Mouse (Mus musculus): Measurements from ENCODE around the gene Olfr1383. TPM values are rescaled to one million over a fixed set of nuclear protein-coding genes. Genes with fewer than 3 reads are reported as not detected.
"Not testable (repeated sequence)": the region's sequence is repeated elsewhere in the genome, so short reads cannot be mapped to it uniquely, and the experiment has no call there.

Gene Olfr1383
- polyA plus RNA-seq (2016; fragmentation: Nextera tagmentation; extraction: Ambion mirVana): not detected in 2 replicates

GRCm38 (mm10) chr11:49519348-49519747 lies at the start of gene Olfr1383:
Gene Olfr1383, plus strand, starts transcription at chr11:49519648.
- DNase-seq (ENCODE audit: low spot score): no peak
- no peaks in the 10 kb centered on the region for H3K4me1 ChIP-seq
- H3K36me3 ChIP-seq: no peaks in the 10 kb centered on the region
- H3K9me3 ChIP-seq: no peaks in the 10 kb centered on the region
- no peaks in the 10 kb centered on the region for H3K27me3 ChIP-seq (ENCODE audit: insufficient read depth, poor library complexity, severe bottlenecking)
- no peak within 1 kb of the TSS for H3K27ac ChIP-seq
- no peak within 1 kb of the TSS for H3K4me3 ChIP-seq

DNA sequence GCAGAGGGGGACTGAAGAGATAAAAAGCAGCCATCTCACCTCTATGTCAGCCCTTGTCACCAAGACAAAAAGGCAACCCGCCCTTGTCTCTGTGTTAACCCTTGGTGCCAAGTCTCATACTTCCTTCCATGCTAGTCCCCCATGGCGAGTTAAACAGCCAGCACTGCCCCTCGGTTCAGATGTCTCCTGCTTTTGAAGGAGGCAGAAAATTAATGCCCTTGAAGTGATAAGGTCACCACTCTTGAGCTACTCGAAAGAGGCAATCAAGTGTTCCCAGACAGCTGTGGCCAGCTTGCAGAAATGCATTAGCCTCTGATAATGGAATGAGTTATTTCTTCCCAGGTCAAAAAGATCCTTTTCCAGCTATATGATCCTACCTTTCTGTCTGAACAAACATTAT lies 33.5 kb upstream of the Olfr1383 start:
- WGBS: 47% methylated on average over 4 of the region's 4 CpGs
- no peaks in the 10 kb centered on the region for H3K36me3 ChIP-seq
- no peaks in the 10 kb centered on the region for H3K27me3 ChIP-seq (ENCODE audit: insufficient read depth, poor library complexity, severe bottlenecking)
- DNase-seq (ENCODE audit: low spot score): no peak
- H3K27ac ChIP-seq: no peak overlapping the region
- H3K4me3 ChIP-seq: no peak overlapping the region
- H3K9me3 ChIP-seq: no peaks in the 10 kb centered on the region
- H3K4me1 ChIP-seq: no peaks in the 10 kb centered on the region

GRCm38 (mm10) chr11:49488770-49489169 lies 30.7 kb upstream of the Olfr1383 start, which contains the start of gene Olfr1385:
Gene Olfr1385, plus strand, starts transcription at chr11:49489070.
- H3K27ac ChIP-seq; H3K4me1 ChIP-seq; DNase-seq (ENCODE audit: low spot score); H3K4me3 ChIP-seq; H3K36me3 ChIP-seq; H3K9me3 ChIP-seq; H3K27me3 ChIP-seq (ENCODE audit: insufficient read depth, poor library complexity, severe bottlenecking): not testable (repeated sequence)
- WGBS: 70% methylated on average over 1 of the region's 1 CpGs

DNA sequence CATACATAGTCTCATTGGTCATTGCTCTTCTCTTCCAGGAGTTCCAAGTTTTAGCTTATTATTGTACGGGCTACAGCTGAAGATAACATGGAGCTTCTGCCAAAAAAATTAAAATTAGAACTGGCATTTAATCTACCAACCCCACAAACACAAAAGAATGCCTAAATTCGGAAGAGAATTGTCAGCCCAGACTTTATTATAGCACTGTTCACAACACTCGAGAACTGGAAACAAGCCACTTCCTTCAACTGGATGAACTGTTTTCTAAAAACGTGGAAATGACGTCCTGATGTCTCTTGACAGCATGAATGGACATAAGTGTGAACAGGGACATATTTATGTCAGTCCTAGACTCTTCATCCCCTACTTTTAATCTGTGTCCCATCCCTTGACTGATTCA lies 1.4 kb upstream of the Olfr1383 start:
- no peaks in the 10 kb centered on the region for H3K36me3 ChIP-seq
- no peaks in the 10 kb centered on the region for H3K9me3 ChIP-seq
- DNase-seq (ENCODE audit: low spot score): no peak
- no peaks in the 10 kb centered on the region for H3K27me3 ChIP-seq (ENCODE audit: insufficient read depth, poor library complexity, severe bottlenecking)
- no peak overlapping the region for H3K4me3 ChIP-seq
- H3K27ac ChIP-seq: no peak overlapping the region
- no peaks in the 10 kb centered on the region for H3K4me1 ChIP-seq
- 70% methylated on average over 5 of the region's 5 CpGs for WGBS

DNA sequence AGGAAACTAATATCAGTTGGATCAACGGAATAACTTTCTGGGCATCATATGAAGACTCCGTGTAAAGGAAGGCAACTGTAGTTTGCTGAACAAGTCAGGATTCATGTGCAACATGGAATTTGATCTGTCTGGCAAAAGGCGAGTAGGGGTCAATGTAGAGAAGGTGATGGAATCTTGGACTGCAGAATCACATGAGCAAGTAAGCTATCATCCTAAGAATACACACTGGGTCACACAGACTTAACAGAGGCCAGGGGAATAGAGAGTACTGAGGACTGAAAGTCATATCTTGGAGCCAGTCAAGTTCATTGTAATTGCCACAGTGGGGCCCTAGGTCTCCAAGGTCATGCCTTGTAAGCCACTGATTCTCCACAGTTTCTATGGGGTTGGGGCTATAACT lies 8.5 kb downstream of the Olfr1383 start, which contains the start of gene Olfr1382:
Gene Olfr1382, plus strand, starts transcription at position 301 of the 400 bp plus-strand sequence.
- Histone ChIP-seq H3K27me3 (ENCODE audit: insufficient read depth, poor library complexity, severe bottlenecking) (no peaks in the 10 kb centered on the region), H3K36me3 (no peaks in the 10 kb centered on the region), H3K4me1 (no peaks in the 10 kb centered on the region), H3K27ac (no peak within 1 kb of the TSS), H3K4me3 (no peak within 1 kb of the TSS), H3K9me3 (no peaks in the 10 kb centered on the region)
- no peak for DNase-seq (ENCODE audit: low spot score)
- 65% methylated on average over 3 of the region's 3 CpGs for WGBS

DNA sequence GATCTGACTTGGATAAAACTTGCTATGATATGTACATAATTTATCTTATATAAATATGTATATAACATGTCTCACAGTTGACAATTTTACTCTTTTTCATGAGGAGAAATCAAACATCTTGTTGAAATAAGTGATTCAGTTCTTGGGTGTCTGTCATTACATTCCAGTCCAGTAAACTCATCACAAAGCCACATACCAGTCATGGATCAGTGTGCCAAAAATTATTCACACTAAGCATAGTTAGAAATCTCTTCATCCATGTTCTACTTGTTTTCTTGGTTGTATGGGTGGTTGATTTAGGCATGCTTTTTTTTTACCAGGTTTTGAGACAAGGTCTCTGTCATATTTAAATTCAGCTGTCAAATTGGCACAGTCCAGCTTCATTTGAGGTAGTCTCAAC lies 13.3 kb downstream of the Olfr1383 start:
- H3K36me3 ChIP-seq: no peaks in the 10 kb centered on the region
- no peak for DNase-seq (ENCODE audit: low spot score)

DNA sequence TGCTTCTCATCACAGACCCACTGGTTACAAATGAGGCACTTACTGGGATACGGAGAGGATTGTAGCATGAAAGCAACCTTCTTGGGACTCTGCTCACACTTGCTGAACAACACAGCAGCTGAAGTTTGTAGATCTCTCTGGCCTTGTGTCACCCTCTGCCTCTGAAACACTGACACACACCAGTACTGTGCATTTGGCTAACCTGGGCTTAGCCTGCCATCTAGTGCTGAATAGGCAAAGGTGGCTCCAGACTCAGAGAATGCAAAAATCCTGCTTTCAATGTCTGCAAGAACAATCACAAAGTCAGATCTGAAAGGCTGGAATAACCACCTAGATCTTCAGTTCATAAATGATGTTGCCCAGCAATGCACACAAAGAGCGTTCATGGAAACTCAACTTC lies 17.2 kb downstream of the Olfr1383 start:
- WGBS: 73% methylated on average over 2 of the region's 2 CpGs
- H3K27ac ChIP-seq; H3K9me3 ChIP-seq; H3K4me1 ChIP-seq; H3K36me3 ChIP-seq; DNase-seq (ENCODE audit: low spot score); H3K4me3 ChIP-seq; H3K27me3 ChIP-seq (ENCODE audit: insufficient read depth, poor library complexity, severe bottlenecking): not testable (repeated sequence)

More for the DNA sequence above, 13.3 kb downstream of the Olfr1383 start:
- H3K27me3 ChIP-seq (ENCODE audit: insufficient read depth, poor library complexity, severe bottlenecking): no peaks in the 10 kb centered on the region
- no peaks in the 10 kb centered on the region for H3K4me1 ChIP-seq
- no peaks in the 10 kb centered on the region for H3K9me3 ChIP-seq
- no peak overlapping the region for H3K27ac ChIP-seq
- no peak overlapping the region for H3K4me3 ChIP-seq

DNA sequence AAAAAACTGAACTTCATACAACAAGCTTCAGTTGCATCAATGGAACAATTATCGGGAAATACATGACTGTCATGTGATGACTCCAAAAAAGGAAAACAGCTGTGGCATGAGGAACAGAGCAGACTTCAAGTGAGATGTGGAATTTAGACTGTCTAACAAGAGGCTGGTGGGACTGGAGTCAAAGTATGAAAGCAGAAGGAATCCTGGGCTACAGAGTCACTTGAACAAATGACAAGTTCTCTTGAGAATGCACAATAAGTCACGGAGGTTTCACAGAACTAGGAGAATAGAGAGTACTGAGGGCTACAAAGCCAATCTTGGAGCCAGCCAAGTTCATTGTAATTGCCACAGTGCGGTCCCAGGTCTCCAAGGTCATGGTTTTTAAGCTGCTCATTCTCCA lies 23.7 kb downstream of the Olfr1383 start, which contains the start of gene Olfr1381:
Gene Olfr1381, plus strand, starts transcription at position 301 of the 400 bp plus-strand sequence.
- H3K4me3 ChIP-seq; H3K27ac ChIP-seq; H3K27me3 ChIP-seq (ENCODE audit: insufficient read depth, poor library complexity, severe bottlenecking); DNase-seq (ENCODE audit: low spot score); H3K36me3 ChIP-seq; H3K9me3 ChIP-seq; H3K4me1 ChIP-seq: not testable (repeated sequence)
- WGBS: 73% methylated on average over 3 of the region's 3 CpGs

- not testable (repeated sequence) for H3K4me1 ChIP-seq; H3K36me3 ChIP-seq; H3K27me3 ChIP-seq (ENCODE audit: insufficient read depth, poor library complexity, severe bottlenecking); H3K27ac ChIP-seq; DNase-seq (ENCODE audit: low spot score); H3K4me3 ChIP-seq; H3K9me3 ChIP-seq
- 72% methylated on average over 3 of the region's 3 CpGs for WGBS
These were observed 34.6 kb downstream of the Olfr1383 start for GRCm38 (mm10) chr11:49554033-49554432.

GRCm38 (mm10) chr11:49556578-49556977 lies 37.1 kb downstream of the Olfr1383 start, which contains the start of gene Olfr1380:
Gene Olfr1380, plus strand, starts transcription at chr11:49556878.
- not testable (repeated sequence) for H3K36me3 ChIP-seq; H3K4me1 ChIP-seq; H3K27me3 ChIP-seq (ENCODE audit: insufficient read depth, poor library complexity, severe bottlenecking); H3K9me3 ChIP-seq; H3K4me3 ChIP-seq; DNase-seq (ENCODE audit: low spot score); H3K27ac ChIP-seq
- WGBS: 67% methylated on average over 5 of the region's 5 CpGs

GRCm38 (mm10) chr11:49575054-49575453 lies 55.6 kb downstream of the Olfr1383 start:
- H3K36me3 ChIP-seq; H3K4me3 ChIP-seq; DNase-seq (ENCODE audit: low spot score); H3K9me3 ChIP-seq; H3K27me3 ChIP-seq (ENCODE audit: insufficient read depth, poor library complexity, severe bottlenecking); H3K4me1 ChIP-seq; H3K27ac ChIP-seq: not testable (repeated sequence)
- 36% methylated on average over 2 of the region's 2 CpGs for WGBS

Other genes with a start within 250 kb of the Olfr1383 start
- gene Olfr1393, start 241.3 kb upstream of the Olfr1383 start, polyA plus RNA-seq (2016; fragmentation: Nextera tagmentation; extraction: Ambion mirVana): not detected in 2 replicates
- not detected in 2 replicates for gene Olfr1392, start 234.4 kb upstream of the Olfr1383 start, polyA plus RNA-seq (2016; fragmentation: Nextera tagmentation; extraction: Ambion mirVana)
- gene Olfr10, start 214.9 kb upstream of the Olfr1383 start, polyA plus RNA-seq (2016; fragmentation: Nextera tagmentation; extraction: Ambion mirVana): not detected in 2 replicates
- not detected in 2 replicates for gene Olfr1391, start 196.9 kb upstream of the Olfr1383 start, polyA plus RNA-seq (2016; fragmentation: Nextera tagmentation; extraction: Ambion mirVana)
- gene Olfr1390, start 184.5 kb upstream of the Olfr1383 start, polyA plus RNA-seq (2016; fragmentation: Nextera tagmentation; extraction: Ambion mirVana): not detected in 2 replicates
- gene Olfr1389, start 96.6 kb upstream of the Olfr1383 start, polyA plus RNA-seq (2016; fragmentation: Nextera tagmentation; extraction: Ambion mirVana): not detected in 2 replicates
- gene Olfr1388, start 83.0 kb upstream of the Olfr1383 start, polyA plus RNA-seq (2016; fragmentation: Nextera tagmentation; extraction: Ambion mirVana): 0.16 and 0.18 TPM in 2 replicates
- gene Olfr1387, start 64.3 kb upstream of the Olfr1383 start, polyA plus RNA-seq (2016; fragmentation: Nextera tagmentation; extraction: Ambion mirVana): not detected in 2 replicates
- gene Olfr1386, start 54.6 kb upstream of the Olfr1383 start, polyA plus RNA-seq (2016; fragmentation: Nextera tagmentation; extraction: Ambion mirVana): not detected in 2 replicates
- not detected in 2 replicates for gene Olfr1385, start 30.6 kb upstream of the Olfr1383 start, polyA plus RNA-seq (2016; fragmentation: Nextera tagmentation; extraction: Ambion mirVana)
- gene Olfr1384, start 12.9 kb upstream of the Olfr1383 start, polyA plus RNA-seq (2016; fragmentation: Nextera tagmentation; extraction: Ambion mirVana): not detected in 2 replicates
- gene Olfr1382, start 8.6 kb downstream of the Olfr1383 start, polyA plus RNA-seq (2016; fragmentation: Nextera tagmentation; extraction: Ambion mirVana): not detected in 2 replicates
- not detected in 2 replicates for gene Olfr1381, start 23.8 kb downstream of the Olfr1383 start, polyA plus RNA-seq (2016; fragmentation: Nextera tagmentation; extraction: Ambion mirVana)
- not detected in 2 replicates for gene Olfr1380, start 37.2 kb downstream of the Olfr1383 start, polyA plus RNA-seq (2016; fragmentation: Nextera tagmentation; extraction: Ambion mirVana)
- gene Flt4, start 89.6 kb downstream of the Olfr1383 start, polyA plus RNA-seq (2016; fragmentation: Nextera tagmentation; extraction: Ambion mirVana): 7.3 and 8.2 TPM in 2 replicates
- gene Scgb3a1, start 144.0 kb downstream of the Olfr1383 start, polyA plus RNA-seq (2016; fragmentation: Nextera tagmentation; extraction: Ambion mirVana): 0.30 and 1.3 TPM in 2 replicates
- 47.0 and 56.0 TPM in 2 replicates for gene Cnot6, start 193.1 kb downstream of the Olfr1383 start, polyA plus RNA-seq (2016; fragmentation: Nextera tagmentation; extraction: Ambion mirVana)